Mouse (Mus musculus) lung, postnatal 0 days (tissue): ENCODE results near the gene Rbm42.

Experiments
- CTCF ChIP-seq: IDR thresholded peaks from 2 replicates; pipeline ENCODE4 v1.5.1; 2016; ENCODE audit warnings: antibody characterized with exemption, mild to moderate bottlenecking
- EP300 ChIP-seq: IDR thresholded peaks from 2 replicates; pipeline ENCODE4 v1.6.1; 2016; ENCODE audit warnings: antibody characterized with exemption, mild to moderate bottlenecking, control low read depth

GRCm38 (mm10) chr7:30596093-30596492 is 54.0 kb downstream of the Rbm42 start:
- TF ChIP-seq CTCF (no peak), EP300 (no peak)
